Mouse (Mus musculus): ENCODE results near the gene Gmds. TPM values are rescaled to one million over a fixed set of nuclear protein-coding genes. Genes with fewer than 3 reads are reported as not detected.
A peak's percentile ranks its signal among the peaks of the same experiment; 100 is the strongest.

Gene Gmds
- polyA plus RNA-seq, 1 experiment from 2014 or later: 35.1 TPM

DNA sequence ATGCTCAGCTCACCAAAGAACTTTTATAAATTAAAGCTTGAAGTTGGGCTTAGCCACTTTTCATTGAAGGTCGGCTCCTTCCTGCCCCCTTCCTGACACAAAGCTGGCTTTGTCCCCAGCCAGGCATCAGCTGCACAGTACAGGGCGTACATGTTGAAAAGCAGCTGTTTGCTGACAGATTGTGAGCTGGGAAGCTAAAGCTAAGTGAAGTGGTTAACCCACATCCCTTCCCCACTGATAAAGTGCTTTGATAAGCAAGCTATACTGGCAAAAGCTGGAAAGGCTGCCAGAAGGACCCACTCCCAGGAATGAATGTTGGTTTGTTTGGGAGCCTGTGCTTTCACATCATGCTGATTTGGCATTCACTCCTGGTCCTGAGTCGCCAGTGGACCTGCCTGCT, 158.6 kb downstream of the Gmds start:
- H3K9ac ChIP-seq (replicated peaks): no peak overlapping the region
- no peaks in the 10 kb centered on the region for H3K36me3 ChIP-seq
- H3K9me3 ChIP-seq: no peaks in the 10 kb centered on the region
- no peaks in the 10 kb centered on the region for H3K27me3 ChIP-seq
- ATAC-seq (ENCODE audit: low FRiP score, low read depth): peak; percentile 94
- H3K27ac ChIP-seq (replicated peaks): peak overlapping the region; percentile 49
- peaks cover 6% of the 10 kb centered on the region; the same call in 1 of the 2 replicates for H3K4me1 ChIP-seq
- no peak overlapping the region for H3K4me2 ChIP-seq (replicated peaks)
- H3K4me3 ChIP-seq: no peak overlapping the region
- 16% methylated on average over 3 of the region's 3 CpGs for WGBS

DNA sequence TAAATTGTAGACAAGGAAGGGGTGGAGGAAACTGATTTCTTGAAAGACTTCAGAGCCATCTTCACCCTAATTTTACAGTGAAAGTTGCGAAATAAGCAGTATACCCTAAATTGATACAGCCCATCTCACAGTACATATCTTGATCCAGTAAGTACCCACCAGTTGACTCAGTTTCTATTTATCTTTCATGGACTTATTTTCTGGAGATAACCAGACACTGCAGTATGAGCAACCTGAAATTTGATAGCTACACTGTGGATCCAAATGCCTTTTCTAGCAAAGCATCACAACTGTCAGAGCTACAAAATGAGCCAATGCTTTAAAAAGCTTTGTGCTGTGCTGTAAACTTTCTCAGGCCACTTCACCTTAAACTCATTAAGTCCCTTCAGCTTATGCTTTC, 159.9 kb downstream of the Gmds start:
- Histone ChIP-seq H3K4me1 (peaks cover 6% of the 10 kb centered on the region; the same call in 1 of the 2 replicates), H3K27me3 (no peaks in the 10 kb centered on the region), H3K36me3 (no peaks in the 10 kb centered on the region), H3K9ac (replicated peaks) (no peak overlapping the region), H3K4me2 (replicated peaks) (no peak overlapping the region), H3K27ac (replicated peaks) (no peak overlapping the region), H3K9me3 (no peaks in the 10 kb centered on the region), H3K4me3 (no peak overlapping the region)
- ATAC-seq (ENCODE audit: low FRiP score, low read depth): no peak
- WGBS: 94% methylated on average over 1 of the region's 1 CpGs

DNA sequence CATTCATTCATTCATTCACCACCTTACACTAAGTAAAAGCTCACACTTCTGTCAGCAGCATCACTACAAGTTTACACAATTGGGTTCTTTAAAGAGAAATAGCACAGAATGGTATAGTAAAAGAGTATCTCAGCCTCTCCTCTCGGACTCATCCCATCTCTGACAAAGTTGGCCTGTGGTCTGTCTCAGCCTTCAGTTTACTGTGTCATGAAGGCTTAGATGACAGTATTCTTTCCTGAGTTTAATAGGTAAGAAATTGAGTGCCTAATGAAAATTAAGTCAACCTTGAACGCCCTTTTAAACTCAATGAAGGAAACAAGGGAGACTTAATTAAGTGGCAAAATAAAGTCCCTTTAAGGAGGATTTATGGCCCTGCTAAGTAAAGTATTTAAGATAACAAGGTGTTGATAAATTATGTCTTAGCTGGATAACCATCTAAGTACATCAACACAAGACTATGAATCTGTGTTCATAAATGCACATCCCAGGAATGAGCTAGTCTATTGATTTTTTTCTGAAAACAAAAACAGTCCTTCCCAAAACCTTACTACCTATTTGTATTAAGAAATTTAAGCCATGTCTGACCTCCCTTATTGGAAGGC, 160.6 kb downstream of the Gmds start:
- peaks cover 6% of the 10 kb centered on the region; the same call in 1 of the 2 replicates for H3K4me1 ChIP-seq
- H3K27ac ChIP-seq (replicated peaks): no peak overlapping the region
- H3K27me3 ChIP-seq: no peaks in the 10 kb centered on the region
- 75% methylated on average over 2 of the region's 2 CpGs for WGBS
- no peak for ATAC-seq (ENCODE audit: low FRiP score, low read depth)
- H3K4me3 ChIP-seq: no peak overlapping the region
- no peak overlapping the region for H3K9ac ChIP-seq (replicated peaks)
- H3K4me2 ChIP-seq (replicated peaks): no peak overlapping the region
- no peaks in the 10 kb centered on the region for H3K9me3 ChIP-seq
- no peaks in the 10 kb centered on the region for H3K36me3 ChIP-seq

DNA sequence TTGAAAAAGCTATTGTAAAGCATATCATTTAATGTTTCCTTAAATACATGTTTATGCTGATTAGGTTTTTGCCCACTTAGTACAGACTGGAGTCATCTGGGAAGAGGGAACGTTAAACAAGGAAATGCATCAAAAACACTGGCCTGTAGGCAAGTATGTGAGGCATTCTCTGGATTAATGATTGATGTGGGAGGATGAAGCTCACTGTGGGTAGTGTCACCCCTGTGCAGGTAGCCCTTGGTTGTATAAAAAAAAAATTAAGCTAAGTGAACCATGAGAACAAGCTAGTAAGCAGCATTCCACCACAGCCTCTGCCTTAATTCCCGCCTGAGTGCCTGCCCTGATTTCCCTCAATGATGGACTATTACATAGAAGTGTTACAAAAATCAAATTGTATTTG, 163.5 kb downstream of the Gmds start:
- no peaks in the 10 kb centered on the region for H3K36me3 ChIP-seq
- 84% methylated on average over 2 of the region's 2 CpGs for whole genome bisulfite sequencing
- no peak overlapping the region for H3K4me3 ChIP-seq
- H3K9ac ChIP-seq (replicated peaks): no peak overlapping the region
- no peak overlapping the region for H3K4me2 ChIP-seq (replicated peaks)
- H3K27me3 ChIP-seq: no peaks in the 10 kb centered on the region
- no peak overlapping the region for H3K27ac ChIP-seq (replicated peaks)
- peaks cover 5% of the 10 kb centered on the region; the same call in 1 of the 2 replicates for H3K4me1 ChIP-seq
- H3K9me3 ChIP-seq: no peaks in the 10 kb centered on the region
- ATAC-seq (ENCODE audit: low FRiP score, low read depth): no peak

DNA sequence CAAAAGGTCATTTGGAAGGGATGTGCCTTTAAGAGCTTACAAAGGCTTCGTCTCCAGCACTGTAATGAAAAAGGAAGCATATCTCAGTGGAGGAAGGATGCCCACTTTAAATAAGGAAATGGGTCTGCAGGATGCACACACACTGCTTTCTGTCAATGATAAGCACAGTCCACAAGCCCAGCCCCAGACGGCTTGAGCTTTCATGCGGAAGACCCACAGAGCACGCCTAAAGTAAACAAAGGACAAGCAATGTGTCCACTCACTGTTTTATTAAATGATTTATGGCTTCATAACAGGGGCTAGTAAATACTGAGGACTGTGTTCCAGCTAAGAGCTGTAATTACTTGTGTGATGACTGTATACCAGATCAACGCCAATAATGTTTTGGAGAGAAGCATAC, 169.4 kb downstream of the Gmds start:
- ATAC-seq (ENCODE audit: low FRiP score, low read depth): no peak
- Histone ChIP-seq H3K36me3 (no peaks in the 10 kb centered on the region), H3K27me3 (no peaks in the 10 kb centered on the region), H3K27ac (replicated peaks) (no peak overlapping the region), H3K4me2 (replicated peaks) (no peak overlapping the region), H3K4me3 (no peak overlapping the region), H3K9me3 (no peaks in the 10 kb centered on the region), H3K4me1 (no peaks in the 10 kb centered on the region), H3K9ac (replicated peaks) (no peak overlapping the region)
- 51% methylated on average over 5 of the region's 5 CpGs for WGBS

DNA sequence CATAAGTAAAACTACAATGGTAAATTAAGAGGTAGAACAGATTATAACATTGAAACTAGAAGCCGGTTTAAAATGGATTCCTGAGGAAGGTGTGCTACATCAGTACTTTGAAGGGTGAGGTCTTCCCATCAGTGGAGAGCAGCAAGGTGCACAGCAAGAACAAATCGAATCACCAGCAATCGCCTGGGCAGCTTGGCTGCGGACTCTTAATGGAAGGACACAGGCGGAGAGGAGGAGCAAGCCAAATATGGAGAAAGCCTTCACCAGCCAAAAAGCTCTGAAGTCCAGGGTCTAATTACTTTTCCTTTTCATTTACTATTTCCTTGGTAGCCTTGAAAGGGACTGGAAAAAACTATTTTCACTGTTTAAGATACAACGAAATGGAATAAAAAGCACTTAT, 170.7 kb downstream of the Gmds start:
- 90% methylated on average over 6 of the region's 6 CpGs for WGBS
- H3K9ac ChIP-seq (replicated peaks): no peak overlapping the region

DNA sequence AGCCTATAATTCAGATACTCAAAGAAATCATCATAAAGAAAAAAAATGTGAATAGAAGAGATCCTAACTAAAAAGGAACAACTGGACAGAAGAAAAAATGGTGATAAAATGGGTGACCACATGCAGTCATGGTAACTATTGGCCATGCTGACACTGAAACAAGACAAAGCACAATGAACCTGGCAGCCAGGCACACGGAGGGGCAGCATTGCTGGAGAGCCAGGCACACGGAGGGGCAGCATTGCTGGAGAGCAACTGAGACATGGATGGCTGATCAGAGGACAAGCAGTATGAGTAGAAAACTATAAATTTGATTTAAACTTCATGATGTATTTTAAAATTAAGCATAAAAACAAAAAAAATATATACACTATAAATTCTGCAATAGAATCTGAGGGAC, 173.0 kb downstream of the Gmds start:
- H3K9me3 ChIP-seq: no peaks in the 10 kb centered on the region
- no peak overlapping the region for H3K27ac ChIP-seq (replicated peaks)
- H3K4me2 ChIP-seq (replicated peaks): no peak overlapping the region
- H3K4me3 ChIP-seq: no peak overlapping the region
- 37% methylated on average over 2 of the region's 2 CpGs for WGBS
- no peak overlapping the region for H3K9ac ChIP-seq (replicated peaks)
- H3K4me1 ChIP-seq: no peaks in the 10 kb centered on the region
- no peaks in the 10 kb centered on the region for H3K36me3 ChIP-seq
- H3K27me3 ChIP-seq: no peaks in the 10 kb centered on the region
- ATAC-seq (ENCODE audit: low FRiP score, low read depth): no peak

More for the DNA sequence above, 170.7 kb downstream of the Gmds start:
- Histone ChIP-seq H3K4me2 (replicated peaks) (no peak overlapping the region), H3K27ac (replicated peaks) (no peak overlapping the region), H3K4me1 (no peaks in the 10 kb centered on the region), H3K4me3 (no peak overlapping the region), H3K27me3 (no peaks in the 10 kb centered on the region), H3K36me3 (no peaks in the 10 kb centered on the region), H3K9me3 (no peaks in the 10 kb centered on the region)
- ATAC-seq (ENCODE audit: low FRiP score, low read depth): no peak

DNA sequence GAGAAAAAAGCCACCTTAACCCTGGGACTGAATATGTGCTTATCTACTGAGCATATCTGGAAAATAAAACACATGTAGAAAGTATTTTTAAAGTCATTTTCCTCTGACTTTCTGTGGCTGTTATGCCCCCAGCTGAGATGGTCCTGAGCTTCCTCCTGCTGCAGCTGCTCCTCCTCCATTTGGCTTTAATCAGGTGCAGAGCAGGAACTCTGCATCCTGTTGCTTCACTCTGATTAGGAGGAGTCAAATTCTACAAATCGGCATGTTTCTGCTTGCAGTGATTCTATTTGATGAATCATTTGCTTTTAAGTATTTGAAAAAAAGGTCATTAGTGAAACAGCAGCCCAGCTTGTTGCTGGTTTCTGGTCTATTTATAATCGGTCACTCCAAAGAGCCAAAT, 177.0 kb downstream of the Gmds start:
- Histone ChIP-seq H3K4me3 (no peak overlapping the region), H3K9ac (replicated peaks) (no peak overlapping the region), H3K27me3 (no peaks in the 10 kb centered on the region), H3K9me3 (no peaks in the 10 kb centered on the region), H3K4me2 (replicated peaks) (no peak overlapping the region), H3K27ac (replicated peaks) (no peak overlapping the region), H3K36me3 (no peaks in the 10 kb centered on the region), H3K4me1 (no peaks in the 10 kb centered on the region)
- no peak for ATAC-seq (ENCODE audit: low FRiP score, low read depth)
- 64% methylated on average over 2 of the region's 2 CpGs for WGBS

DNA sequence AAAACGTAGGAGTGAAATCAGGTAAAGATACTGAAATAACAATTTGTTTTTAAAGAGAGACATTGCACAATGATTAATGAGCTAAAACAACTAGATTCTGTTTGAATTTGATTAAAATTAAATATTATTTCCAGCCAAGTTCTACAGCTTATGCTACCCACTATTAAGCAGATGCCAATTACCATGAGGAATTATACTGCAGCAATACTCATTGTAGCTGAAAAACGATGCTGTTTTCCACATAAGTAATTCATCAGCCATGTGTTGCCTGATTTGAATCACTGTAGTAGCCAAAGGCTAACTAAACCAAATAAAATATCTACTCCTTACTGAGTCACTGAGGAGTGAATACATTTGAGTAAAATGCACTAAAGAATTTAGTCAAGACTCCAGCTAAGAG, 180.3 kb downstream of the Gmds start:
- H3K27me3 ChIP-seq: no peaks in the 10 kb centered on the region
- no peaks in the 10 kb centered on the region for H3K4me1 ChIP-seq
- no peak overlapping the region for H3K4me2 ChIP-seq (replicated peaks)
- no peak overlapping the region for H3K4me3 ChIP-seq
- no peaks in the 10 kb centered on the region for H3K9me3 ChIP-seq
- 86% methylated on average over 2 of the region's 2 CpGs for WGBS
- ATAC-seq (ENCODE audit: low FRiP score, low read depth): no peak
- no peaks in the 10 kb centered on the region for H3K36me3 ChIP-seq
- H3K27ac ChIP-seq (replicated peaks): no peak overlapping the region
- H3K9ac ChIP-seq (replicated peaks): no peak overlapping the region

DNA sequence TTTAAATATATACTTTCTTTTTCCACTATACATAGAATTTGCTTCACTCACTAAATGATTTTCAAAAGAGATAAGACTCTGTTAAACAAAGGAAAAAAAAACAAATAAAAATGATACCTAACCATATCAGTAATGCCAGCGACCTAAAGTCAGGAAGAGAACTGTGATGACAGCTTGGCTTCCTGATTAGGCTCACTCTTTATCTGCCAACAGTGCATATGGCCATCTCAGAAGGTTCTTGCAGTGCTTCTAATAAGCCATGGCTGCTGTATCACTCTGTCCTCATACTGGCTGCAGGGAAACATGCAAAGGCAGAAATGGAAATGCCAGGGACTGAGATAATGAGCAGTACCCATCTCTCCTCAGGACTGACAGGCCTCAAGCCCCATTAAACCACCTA, 192.6 kb downstream of the Gmds start:
- no peak overlapping the region for H3K27ac ChIP-seq (replicated peaks)
- H3K4me3 ChIP-seq: no peak overlapping the region
- no peaks in the 10 kb centered on the region for H3K36me3 ChIP-seq
- no peaks in the 10 kb centered on the region for H3K9me3 ChIP-seq
- WGBS: 66% methylated on average over 1 of the region's 1 CpGs
- no peak for ATAC-seq (ENCODE audit: low FRiP score, low read depth)
- no peaks in the 10 kb centered on the region for H3K27me3 ChIP-seq
- no peak overlapping the region for H3K4me2 ChIP-seq (replicated peaks)
- H3K4me1 ChIP-seq: no peaks in the 10 kb centered on the region
- no peak overlapping the region for H3K9ac ChIP-seq (replicated peaks)

DNA sequence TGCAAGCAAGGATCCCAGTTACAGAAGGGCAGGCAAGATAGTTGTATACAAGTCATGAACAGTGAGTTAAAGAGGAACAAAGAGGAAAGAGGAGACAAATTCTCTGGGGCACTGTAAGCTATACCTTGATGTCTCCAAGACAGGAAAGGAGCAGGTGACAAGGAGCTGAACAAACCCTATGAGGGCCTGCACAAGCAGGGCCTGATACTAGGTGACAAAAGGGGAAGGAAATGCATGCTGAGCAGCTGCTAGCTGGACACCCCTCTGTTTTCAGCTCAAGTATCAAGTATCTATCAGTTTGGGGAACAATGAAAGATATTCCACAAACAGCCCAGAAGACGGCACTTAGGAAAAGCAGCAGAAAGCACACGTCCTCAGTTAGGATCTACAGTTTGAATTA, 193.4 kb downstream of the Gmds start:
- no peak overlapping the region for H3K27ac ChIP-seq (replicated peaks)
- WGBS: 64% methylated on average over 2 of the region's 2 CpGs
- H3K4me1 ChIP-seq: no peaks in the 10 kb centered on the region
- no peaks in the 10 kb centered on the region for H3K36me3 ChIP-seq
- H3K27me3 ChIP-seq: no peaks in the 10 kb centered on the region
- no peaks in the 10 kb centered on the region for H3K9me3 ChIP-seq
- no peak overlapping the region for H3K9ac ChIP-seq (replicated peaks)
- ATAC-seq (ENCODE audit: low FRiP score, low read depth): no peak
- H3K4me3 ChIP-seq: no peak overlapping the region
- H3K4me2 ChIP-seq (replicated peaks): no peak overlapping the region

DNA sequence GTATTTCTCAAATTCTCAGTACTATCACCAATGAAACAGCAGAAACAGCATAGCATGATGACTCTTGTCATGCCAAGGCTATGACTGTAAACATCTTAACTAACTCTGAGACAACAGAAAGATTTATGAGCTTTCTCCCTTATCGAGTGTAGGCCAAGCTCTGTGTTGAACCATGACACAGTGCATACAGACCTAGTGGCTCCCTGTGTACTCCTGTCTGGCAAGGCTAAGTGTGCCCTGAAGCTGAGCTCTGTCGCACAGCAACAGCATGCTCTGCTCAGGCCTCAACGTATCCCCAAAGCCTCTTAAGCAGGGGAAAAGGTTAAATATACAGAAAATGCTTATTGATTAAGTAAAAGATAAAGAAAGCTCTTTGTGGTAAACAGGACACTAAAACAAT, 194.9 kb downstream of the Gmds start:
- no peak for ATAC-seq (ENCODE audit: low FRiP score, low read depth)
- no peaks in the 10 kb centered on the region for H3K27me3 ChIP-seq
- no peak overlapping the region for H3K4me2 ChIP-seq (replicated peaks)
- no peaks in the 10 kb centered on the region for H3K4me1 ChIP-seq
- no peaks in the 10 kb centered on the region for H3K36me3 ChIP-seq
- H3K9me3 ChIP-seq: no peaks in the 10 kb centered on the region
- H3K27ac ChIP-seq (replicated peaks): no peak overlapping the region
- WGBS: 76% methylated on average over 3 of the region's 3 CpGs
- no peak overlapping the region for H3K9ac ChIP-seq (replicated peaks)
- no peak overlapping the region for H3K4me3 ChIP-seq

DNA sequence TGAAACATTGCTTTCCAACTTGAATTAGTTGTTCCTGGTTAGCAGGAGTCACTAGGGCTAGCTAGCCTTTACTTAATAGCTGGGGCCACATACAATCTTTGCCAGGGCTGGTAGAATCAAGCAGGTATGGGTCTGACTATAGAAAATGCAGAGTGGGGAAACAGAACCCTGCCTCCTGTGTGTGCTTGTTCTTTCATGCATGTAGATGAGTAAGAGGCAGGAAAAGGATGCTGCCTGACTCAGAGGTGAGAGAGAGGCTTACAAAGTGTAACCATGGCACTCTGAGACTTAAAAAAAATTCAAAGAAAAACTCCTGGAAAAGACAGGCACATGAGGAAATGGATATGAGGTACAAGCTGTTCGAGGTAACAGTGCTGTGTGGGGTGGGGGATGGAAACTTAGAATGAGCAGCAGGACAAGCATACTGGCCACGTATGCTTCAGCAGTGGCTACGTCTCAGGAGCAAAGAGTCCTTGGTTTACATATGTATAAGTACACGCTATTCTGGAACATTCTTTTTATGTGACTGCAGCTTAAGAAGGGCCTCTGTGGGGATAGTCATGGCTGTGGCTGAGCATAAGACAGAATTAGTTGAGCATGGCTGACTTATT, 203.8 kb downstream of the Gmds start:
- H3K4me1 ChIP-seq: no peaks in the 10 kb centered on the region
- 51% methylated on average over 4 of the region's 4 CpGs for WGBS
- H3K4me2 ChIP-seq (replicated peaks): no peak overlapping the region
- no peak for ATAC-seq (ENCODE audit: low FRiP score, low read depth)
- no peaks in the 10 kb centered on the region for H3K27me3 ChIP-seq
- H3K4me3 ChIP-seq: no peak overlapping the region
- H3K9me3 ChIP-seq: no peaks in the 10 kb centered on the region
- no peak overlapping the region for H3K27ac ChIP-seq (replicated peaks)
- no peaks in the 10 kb centered on the region for H3K36me3 ChIP-seq
- H3K9ac ChIP-seq (replicated peaks): no peak overlapping the region
